Mouse (Mus musculus): ENCODE results near the gene Ift172. TPM values are rescaled to one million over a fixed set of nuclear protein-coding genes. Genes with fewer than 3 reads are reported as not detected.

Gene Ift172
- polyA plus RNA-seq, 1 experiment from 2014 or later: 13.6 TPM

DNA sequence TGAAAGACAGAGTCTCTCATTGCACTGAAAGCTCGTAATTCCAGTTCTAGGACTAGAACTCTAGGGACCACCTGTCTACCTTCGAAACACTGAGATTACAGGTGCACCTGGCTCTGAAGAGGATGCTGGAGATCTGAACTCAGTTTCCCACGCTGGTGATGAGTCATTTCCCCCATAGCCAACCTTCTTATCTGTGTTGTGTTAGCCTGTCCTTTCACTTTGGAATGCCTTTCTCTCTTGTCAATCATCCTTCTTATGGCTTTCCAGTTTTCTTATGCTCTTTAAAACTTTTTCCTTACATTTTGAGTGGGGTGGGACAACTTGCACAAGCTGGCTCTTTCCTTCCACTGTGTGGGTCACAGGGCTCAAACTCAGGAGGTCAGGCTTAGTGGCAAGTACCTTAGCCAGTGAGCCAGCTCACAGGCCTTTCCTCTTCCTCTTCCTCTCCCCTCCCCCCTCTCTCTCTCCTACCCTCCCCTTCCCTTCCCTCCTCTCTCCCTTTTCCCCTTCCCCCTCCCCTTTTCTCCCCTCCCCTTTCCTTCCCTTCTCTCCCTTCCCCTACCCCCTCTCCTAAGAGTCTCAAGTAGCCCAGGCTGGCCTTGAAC is 1.2 kb downstream of the Ift172 start:
- H3K27ac ChIP-seq: peak overlapping the region; percentile 51

DNA sequence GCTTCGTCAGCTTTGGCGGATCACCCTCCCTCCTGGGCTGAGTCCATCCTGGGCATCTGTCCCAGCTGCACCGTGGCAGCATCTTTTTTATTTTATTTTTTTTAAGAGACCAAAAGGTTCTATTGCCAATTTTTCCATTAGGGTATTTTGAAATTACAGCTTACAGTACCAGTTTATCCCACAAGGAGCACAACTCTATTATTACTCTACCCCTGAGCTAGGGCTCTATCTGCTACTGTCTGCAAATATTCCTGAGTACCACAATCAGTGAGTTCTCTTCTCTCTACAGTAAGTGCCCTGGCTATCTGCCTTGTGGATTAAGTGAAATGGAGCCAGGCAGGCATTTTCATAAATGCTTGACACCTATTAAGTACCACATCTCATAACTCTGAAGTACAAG is 2.3 kb downstream of the Ift172 start:
- 49% methylated on average over 3 of the region's 3 CpGs for WGBS (ENCODE audit: missing documents)

More for the DNA sequence above, 1.2 kb downstream of the Ift172 start:
- Histone ChIP-seq H3K36me3 (ENCODE audit: inconsistent target) (peaks cover 21% of the 10 kb centered on the region; the same call in 1 of the 2 replicates), H3K4me3 (ENCODE audit: inconsistent target) (peak overlapping the region; percentile 68; the same call in 1 of the 2 replicates), H3K79me2 (ENCODE audit: inconsistent target) (no peaks in the 10 kb centered on the region)
- 75% methylated on average over 3 of the region's 3 CpGs for WGBS (ENCODE audit: missing documents)

DNA sequence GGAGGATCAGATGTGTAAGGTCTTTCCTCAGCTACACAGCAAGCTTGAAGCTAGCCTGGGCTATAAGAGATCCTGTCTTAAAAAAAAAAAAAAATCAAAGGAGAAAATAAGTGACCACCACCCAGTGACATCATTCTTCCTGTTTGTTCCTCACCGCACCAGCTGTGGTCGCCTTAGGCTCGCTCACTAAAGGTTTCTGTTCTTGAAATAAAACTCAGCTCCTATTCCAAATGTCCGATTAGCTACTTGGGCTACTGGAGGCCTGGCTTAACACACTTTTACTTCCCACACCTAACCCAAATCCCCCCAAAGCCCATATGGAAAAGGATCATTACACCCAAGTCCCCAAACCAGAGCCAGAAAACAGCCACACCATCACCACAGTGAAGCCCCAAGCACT is 2.7 kb downstream of the Ift172 start:
- H3K4me3 ChIP-seq (ENCODE audit: inconsistent target): no peak overlapping the region
- H3K79me2 ChIP-seq (ENCODE audit: inconsistent target): no peaks in the 10 kb centered on the region
- H3K36me3 ChIP-seq (ENCODE audit: inconsistent target): peaks cover 32% of the 10 kb centered on the region
- H3K27ac ChIP-seq: peak overlapping the region; percentile 51
- WGBS (ENCODE audit: missing documents): 5% methylated on average over 4 of the region's 4 CpGs

More for the DNA sequence above, 2.3 kb downstream of the Ift172 start:
- Histone ChIP-seq H3K36me3 (ENCODE audit: inconsistent target) (peaks cover 27% of the 10 kb centered on the region), H3K4me3 (ENCODE audit: inconsistent target) (no peak overlapping the region), H3K79me2 (ENCODE audit: inconsistent target) (no peaks in the 10 kb centered on the region), H3K27ac (peak overlapping the region; percentile 51)

- Histone ChIP-seq H3K79me2 (ENCODE audit: inconsistent target) (no peaks in the 10 kb centered on the region), H3K4me3 (ENCODE audit: inconsistent target) (no peak overlapping the region), H3K27ac (no peak overlapping the region), H3K36me3 (ENCODE audit: inconsistent target) (peaks cover 57% of the 10 kb centered on the region)
- WGBS (ENCODE audit: missing documents): 44% methylated on average over 20 of the region's 20 CpGs
These were observed 11.5 kb downstream of the Ift172 start for GRCm38 (mm10) chr5:31279245-31279988.

DNA sequence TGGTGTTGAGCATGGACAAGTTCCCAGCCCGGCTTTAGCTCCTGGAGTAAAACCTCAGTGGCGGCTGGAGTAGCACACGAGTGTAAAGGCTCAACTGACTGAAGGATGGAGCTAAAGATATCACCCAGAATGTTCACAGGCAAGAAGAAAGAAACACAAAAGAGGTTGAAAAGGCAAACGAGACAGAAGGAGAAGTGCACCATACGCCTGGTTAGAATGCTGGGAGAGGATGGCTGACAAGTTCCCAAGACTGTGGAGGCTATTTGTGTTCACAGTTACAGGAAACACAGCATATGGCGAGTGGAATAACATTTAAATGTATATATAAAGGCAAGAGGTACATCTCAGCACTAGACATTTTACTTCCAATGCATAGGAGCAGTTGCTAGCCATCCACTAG is 17.9 kb downstream of the Ift172 start:
- WGBS (ENCODE audit: missing documents): 88% methylated on average over 6 of the region's 6 CpGs
- Histone ChIP-seq H3K27ac (no peak overlapping the region), H3K36me3 (ENCODE audit: inconsistent target) (0 out of 2 replicates have a peak, but pooled peaks cover 32% of the 10 kb centered on the region), H3K4me3 (ENCODE audit: inconsistent target) (no peak overlapping the region), H3K79me2 (ENCODE audit: inconsistent target) (no peaks in the 10 kb centered on the region)

GRCm38 (mm10) chr5:31267686-31268085 is 23.2 kb downstream of the Ift172 start:
- no peaks in the 10 kb centered on the region for H3K79me2 ChIP-seq (ENCODE audit: inconsistent target)

DNA sequence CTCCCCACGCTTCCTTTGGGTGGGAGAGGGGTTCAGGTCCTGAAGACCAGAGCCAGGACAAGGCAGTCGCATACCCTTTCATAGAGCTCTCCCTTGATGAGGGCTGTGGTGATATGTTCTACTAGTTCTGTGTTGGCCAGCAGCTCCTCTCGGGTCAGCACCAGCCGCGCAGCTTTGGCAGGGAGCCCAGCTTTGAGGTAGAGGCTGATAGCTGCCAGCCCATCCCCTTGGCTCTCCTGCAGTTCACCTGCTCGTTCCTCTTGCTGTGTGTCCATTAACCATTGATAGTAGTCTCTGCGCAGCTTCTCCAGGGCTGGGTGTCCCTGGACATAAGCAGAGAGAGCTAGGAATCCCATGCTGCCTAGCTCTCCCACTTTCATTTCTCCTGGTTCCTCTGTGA is 24.8 kb downstream of the Ift172 start:
- Histone ChIP-seq H3K4me3 (ENCODE audit: inconsistent target) (no peak overlapping the region), H3K79me2 (ENCODE audit: inconsistent target) (no peaks in the 10 kb centered on the region), H3K36me3 (ENCODE audit: inconsistent target) (peaks cover 53% of the 10 kb centered on the region; the same call in 1 of the 2 replicates), H3K27ac (no peak overlapping the region)
- 84% methylated on average over 7 of the region's 7 CpGs for WGBS (ENCODE audit: missing documents)

More at GRCm38 (mm10) chr5:31267686-31268085, 23.2 kb downstream of the Ift172 start:
- H3K36me3 ChIP-seq (ENCODE audit: inconsistent target): peaks cover 49% of the 10 kb centered on the region; the same call in 1 of the 2 replicates
- H3K27ac ChIP-seq: no peak overlapping the region
- no peak overlapping the region for H3K4me3 ChIP-seq (ENCODE audit: inconsistent target)
- 61% methylated on average over 6 of the region's 6 CpGs for WGBS (ENCODE audit: missing documents)

DNA sequence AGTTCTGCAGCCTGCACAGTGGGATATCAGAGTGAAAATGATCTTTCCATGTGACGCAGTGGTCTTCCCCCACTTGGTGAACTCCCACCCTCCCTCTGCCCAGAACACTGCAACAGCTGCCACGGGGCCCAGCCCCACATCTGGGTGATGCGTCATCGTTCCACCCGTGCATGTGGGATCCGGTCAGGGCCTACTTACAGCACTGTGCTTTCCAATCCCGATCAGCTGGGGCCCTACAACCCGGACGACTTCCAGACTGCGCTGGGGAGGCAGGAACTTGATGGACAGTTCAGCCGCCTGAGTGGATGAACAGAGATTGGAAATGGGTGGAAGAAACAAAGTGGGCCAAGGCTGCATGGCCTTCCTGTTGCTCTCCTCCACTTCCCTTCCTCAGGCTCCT is 33.3 kb downstream of the Ift172 start:
- H3K27ac ChIP-seq: no peak overlapping the region
- no peaks in the 10 kb centered on the region for H3K79me2 ChIP-seq (ENCODE audit: inconsistent target)
- 95% methylated on average over 10 of the region's 11 CpGs for WGBS (ENCODE audit: missing documents)
- H3K36me3 ChIP-seq (ENCODE audit: inconsistent target): peaks cover 23% of the 10 kb centered on the region
- no peak overlapping the region for H3K4me3 ChIP-seq (ENCODE audit: inconsistent target)

GRCm38 (mm10) chr5:31255971-31256370 is 34.9 kb downstream of the Ift172 start:
- no peaks in the 10 kb centered on the region for H3K79me2 ChIP-seq (ENCODE audit: inconsistent target)
- no peak overlapping the region for H3K27ac ChIP-seq
- WGBS (ENCODE audit: missing documents): 48% methylated on average over 2 of the region's 2 CpGs
- H3K36me3 ChIP-seq (ENCODE audit: inconsistent target): peaks cover 19% of the 10 kb centered on the region
- no peak overlapping the region for H3K4me3 ChIP-seq (ENCODE audit: inconsistent target)

- WGBS (ENCODE audit: missing documents): 94% methylated on average over 2 of the region's 2 CpGs
- Histone ChIP-seq H3K36me3 (ENCODE audit: inconsistent target) (peaks cover 19% of the 10 kb centered on the region), H3K27ac (no peak overlapping the region), H3K4me3 (ENCODE audit: inconsistent target) (no peak overlapping the region), H3K79me2 (ENCODE audit: inconsistent target) (no peaks in the 10 kb centered on the region)
These were observed 35.5 kb downstream of the Ift172 start for GRCm38 (mm10) chr5:31255381-31255780.

DNA sequence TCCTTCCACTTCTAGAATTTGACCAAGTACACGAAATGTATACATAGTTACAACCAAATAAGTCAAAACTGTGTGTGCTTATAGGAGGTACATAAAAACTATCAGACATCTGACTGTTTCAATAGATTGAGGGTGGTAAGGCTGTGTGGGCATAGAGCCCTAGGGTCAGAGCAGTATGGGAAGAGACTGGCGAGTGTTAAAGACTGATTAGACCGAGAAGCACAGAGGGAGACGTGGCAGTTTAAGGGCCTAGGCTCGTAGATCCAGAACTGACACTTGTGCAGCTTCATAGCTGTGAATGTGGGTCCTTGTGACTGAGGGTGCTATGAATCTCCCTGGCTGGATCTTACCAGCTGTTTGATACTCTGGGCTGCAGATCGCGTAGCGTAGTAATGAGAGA is 36.0 kb downstream of the Ift172 start:
- Histone ChIP-seq H3K36me3 (ENCODE audit: inconsistent target) (peaks cover 19% of the 10 kb centered on the region), H3K79me2 (ENCODE audit: inconsistent target) (no peaks in the 10 kb centered on the region), H3K4me3 (ENCODE audit: inconsistent target) (no peak overlapping the region), H3K27ac (no peak overlapping the region)
- WGBS (ENCODE audit: missing documents): 85% methylated on average over 8 of the region's 8 CpGs

DNA sequence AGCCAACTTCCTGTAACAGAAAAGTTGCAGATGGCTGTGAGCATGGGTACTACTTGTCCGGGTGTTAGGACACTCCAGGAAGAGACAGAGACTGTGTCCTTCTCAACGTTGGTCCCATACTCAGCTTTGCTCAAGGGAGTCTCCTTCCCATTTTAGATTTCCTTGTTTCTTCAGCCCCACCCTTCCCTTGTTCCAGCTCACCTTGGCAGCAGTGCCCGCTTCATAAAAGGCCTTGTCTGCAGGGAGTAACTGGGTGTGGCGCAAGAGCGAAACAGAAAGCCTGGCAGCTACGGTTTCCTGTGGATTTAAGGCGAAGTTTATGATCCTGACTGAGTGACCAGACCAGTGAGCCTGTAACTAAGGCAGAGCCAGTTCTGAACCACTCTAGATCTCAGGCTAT is 36.5 kb downstream of the Ift172 start:
- no peaks in the 10 kb centered on the region for H3K79me2 ChIP-seq (ENCODE audit: inconsistent target)
- peaks cover 19% of the 10 kb centered on the region for H3K36me3 ChIP-seq (ENCODE audit: inconsistent target)
- no peak overlapping the region for H3K27ac ChIP-seq
- no peak overlapping the region for H3K4me3 ChIP-seq (ENCODE audit: inconsistent target)
- WGBS (ENCODE audit: missing documents): 44% methylated on average over 7 of the region's 7 CpGs

DNA sequence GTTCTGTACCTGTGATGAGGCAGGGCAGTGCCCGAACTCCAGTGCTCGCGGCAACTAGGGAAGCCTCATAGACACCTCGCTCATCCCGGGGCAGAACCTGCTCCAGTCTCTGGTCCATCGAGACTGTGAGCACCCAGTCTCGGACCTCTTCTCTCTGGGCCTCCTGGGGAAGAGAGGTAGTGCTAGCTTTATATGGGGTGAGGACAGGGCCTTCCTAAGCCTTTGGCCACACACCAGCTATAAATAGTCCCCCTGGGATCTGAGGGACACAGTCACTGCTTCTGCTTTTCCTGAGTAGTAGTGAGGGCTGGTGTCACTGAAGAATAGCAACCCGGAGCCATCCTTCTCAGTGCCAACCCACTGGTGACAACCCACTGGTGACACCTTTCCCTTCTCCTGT is 37.1 kb downstream of the Ift172 start:
- Histone ChIP-seq H3K36me3 (ENCODE audit: inconsistent target) (peaks cover 26% of the 10 kb centered on the region), H3K27ac (no peak overlapping the region), H3K79me2 (ENCODE audit: inconsistent target) (no peaks in the 10 kb centered on the region), H3K4me3 (ENCODE audit: inconsistent target) (no peak overlapping the region)
- 87% methylated on average over 7 of the region's 8 CpGs for WGBS (ENCODE audit: missing documents)

DNA sequence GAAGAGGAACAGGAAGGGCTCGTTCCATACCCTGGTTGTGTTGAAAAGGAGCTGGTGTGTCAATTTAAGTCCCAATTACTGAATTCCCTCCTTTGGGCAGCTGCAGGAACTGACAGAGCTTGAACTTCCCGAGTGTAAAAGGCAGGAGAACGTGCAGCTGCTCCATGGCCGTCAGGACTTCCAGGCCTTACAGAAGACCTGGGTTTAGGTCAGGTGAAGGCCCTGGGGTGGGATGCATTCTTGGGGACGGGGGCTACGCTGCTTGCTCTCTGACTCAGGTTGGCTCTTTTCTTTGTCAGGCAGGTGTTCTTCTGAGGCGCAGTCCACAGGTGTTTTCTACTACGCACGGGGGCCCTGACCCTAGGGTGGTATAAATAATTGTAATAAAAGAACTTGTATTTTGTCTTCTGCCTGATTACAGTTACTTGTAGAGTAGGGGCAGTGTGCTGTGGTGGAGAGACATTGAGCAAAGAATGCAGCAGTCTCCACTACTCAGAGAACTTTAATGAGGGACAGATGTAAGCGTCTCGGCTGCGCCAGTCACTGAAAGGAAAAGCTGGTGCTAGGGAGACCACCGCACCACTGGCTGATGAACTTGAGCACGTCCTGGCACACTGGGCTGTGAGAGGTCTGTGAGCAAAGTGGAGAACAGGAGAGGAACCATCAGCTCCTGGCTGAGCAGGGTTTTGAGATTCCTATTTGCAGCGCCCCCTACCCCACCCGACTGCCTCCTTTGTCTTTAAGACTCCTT is 37.9 kb downstream of the Ift172 start:
- Histone ChIP-seq H3K79me2 (ENCODE audit: inconsistent target) (no peaks in the 10 kb centered on the region), H3K4me3 (ENCODE audit: inconsistent target) (no peak overlapping the region), H3K27ac (no peak overlapping the region), H3K36me3 (ENCODE audit: inconsistent target) (peaks cover 34% of the 10 kb centered on the region)
- WGBS (ENCODE audit: missing documents): 93% methylated on average over 15 of the region's 16 CpGs

GRCm38 (mm10) chr5:31252151-31252550 is 38.8 kb downstream of the Ift172 start:
- no peak overlapping the region for H3K4me3 ChIP-seq (ENCODE audit: inconsistent target)
- WGBS (ENCODE audit: missing documents): 91% methylated on average over 10 of the region's 10 CpGs
- peaks cover 42% of the 10 kb centered on the region for H3K36me3 ChIP-seq (ENCODE audit: inconsistent target)
- H3K27ac ChIP-seq: no peak overlapping the region
- no peaks in the 10 kb centered on the region for H3K79me2 ChIP-seq (ENCODE audit: inconsistent target)

Measured in macrophage (primary cell).